Mouse (Mus musculus): Measurements from ENCODE around the gene Bcl2l10. TPM values are rescaled to one million over a fixed set of nuclear protein-coding genes. Genes with fewer than 3 reads are reported as not detected.

Bcl2l10 gene
- polyA plus RNA-seq, 1 experiment from 2014 or later: not detected

DNA sequence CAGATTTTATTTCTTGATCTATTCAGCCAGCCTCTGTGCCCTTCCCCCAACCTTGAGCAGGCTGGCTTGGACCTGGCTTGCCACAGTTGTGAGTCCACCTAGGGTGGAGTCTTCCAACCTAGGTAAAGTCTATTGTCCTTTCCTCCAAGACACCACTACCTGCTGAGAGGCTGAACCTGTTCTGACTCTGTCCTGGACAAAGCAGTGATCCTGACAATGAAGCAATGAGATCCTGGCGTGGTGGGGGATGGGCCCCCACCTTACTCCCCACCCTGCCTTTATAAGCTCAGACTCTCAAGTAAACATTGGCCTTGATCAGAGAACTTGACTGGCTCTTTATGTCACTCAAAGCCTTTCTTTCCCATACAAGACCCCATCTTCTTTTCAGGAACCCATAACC lies 28.9 kb downstream of the Bcl2l10 start:
- no peak overlapping the region for H3K4me3 ChIP-seq
- no peak overlapping the region for H3K27ac ChIP-seq
- no peak overlapping the region for H3K9ac ChIP-seq
- WGBS: 59% methylated on average over 1 of the region's 1 CpGs
- no peaks in the 10 kb centered on the region for H3K4me1 ChIP-seq (replicated peaks)
- no peaks in the 10 kb centered on the region for H3K27me3 ChIP-seq
- no peaks in the 10 kb centered on the region for H3K9me3 ChIP-seq (replicated peaks)
- no peaks in the 10 kb centered on the region for H3K36me3 ChIP-seq
- no peak overlapping the region for H3K4me2 ChIP-seq
- ATAC-seq (replicated peaks; ENCODE audit: insufficient number of reproducible peaks, insufficient read depth, low FRiP score, low read depth): no peak

GRCm38 (mm10) chr9:75378774-75379173 lies 31.2 kb downstream of the Bcl2l10 start:
- Histone ChIP-seq H3K9me3 (replicated peaks) (no peaks in the 10 kb centered on the region), H3K27me3 (no peaks in the 10 kb centered on the region), H3K9ac (no peak overlapping the region), H3K36me3 (no peaks in the 10 kb centered on the region), H3K4me2 (no peak overlapping the region), H3K4me1 (replicated peaks) (no peaks in the 10 kb centered on the region), H3K4me3 (no peak overlapping the region), H3K27ac (no peak overlapping the region)
- no peak for ATAC-seq (replicated peaks; ENCODE audit: insufficient number of reproducible peaks, insufficient read depth, low FRiP score, low read depth)
- WGBS: 76% methylated on average over 2 of the region's 2 CpGs

GRCm38 (mm10) chr9:75382825-75383224 lies 35.3 kb downstream of the Bcl2l10 start:
- ATAC-seq (replicated peaks; ENCODE audit: insufficient number of reproducible peaks, insufficient read depth, low FRiP score, low read depth): no peak
- no peaks in the 10 kb centered on the region for H3K27me3 ChIP-seq
- H3K9ac ChIP-seq: no peak overlapping the region
- H3K9me3 ChIP-seq (replicated peaks): no peaks in the 10 kb centered on the region
- no peaks in the 10 kb centered on the region for H3K4me1 ChIP-seq (replicated peaks)
- H3K27ac ChIP-seq: no peak overlapping the region
- H3K4me3 ChIP-seq: no peak overlapping the region
- no peak overlapping the region for H3K4me2 ChIP-seq
- WGBS: 88% methylated on average over 14 of the region's 14 CpGs
- peaks cover 19% of the 10 kb centered on the region for H3K36me3 ChIP-seq

GRCm38 (mm10) chr9:75383785-75384184 lies 36.2 kb downstream of the Bcl2l10 start:
- 76% methylated on average over 9 of the region's 9 CpGs for whole genome bisulfite sequencing
- H3K4me1 ChIP-seq (replicated peaks): no peaks in the 10 kb centered on the region
- H3K4me3 ChIP-seq: no peak overlapping the region
- no peak overlapping the region for H3K9ac ChIP-seq
- H3K4me2 ChIP-seq: no peak overlapping the region
- no peak for ATAC-seq (replicated peaks; ENCODE audit: insufficient number of reproducible peaks, insufficient read depth, low FRiP score, low read depth)
- no peaks in the 10 kb centered on the region for H3K27me3 ChIP-seq
- no peak overlapping the region for H3K27ac ChIP-seq
- no peaks in the 10 kb centered on the region for H3K9me3 ChIP-seq (replicated peaks)
- H3K36me3 ChIP-seq: peaks cover 25% of the 10 kb centered on the region

- H3K27me3 ChIP-seq: no peaks in the 10 kb centered on the region
- H3K4me1 ChIP-seq (replicated peaks): no peaks in the 10 kb centered on the region
- H3K27ac ChIP-seq: no peak overlapping the region
- peaks cover 31% of the 10 kb centered on the region for H3K36me3 ChIP-seq
- WGBS: 81% methylated on average over 3 of the region's 3 CpGs
- H3K4me3 ChIP-seq: no peak overlapping the region
- no peak overlapping the region for H3K4me2 ChIP-seq
- H3K9ac ChIP-seq: no peak overlapping the region
- no peak for ATAC-seq (replicated peaks; ENCODE audit: insufficient number of reproducible peaks, insufficient read depth, low FRiP score, low read depth)
- H3K9me3 ChIP-seq (replicated peaks): no peaks in the 10 kb centered on the region
Observed at GRCm38 (mm10) chr9:75384337-75384962, 36.9 kb downstream of the Bcl2l10 start.

- H3K4me1 ChIP-seq (replicated peaks): no peaks in the 10 kb centered on the region
- H3K27ac ChIP-seq: no peak overlapping the region
- 85% methylated on average over 9 of the region's 9 CpGs for WGBS
- H3K36me3 ChIP-seq: peaks cover 40% of the 10 kb centered on the region
- H3K9ac ChIP-seq: no peak overlapping the region
- no peak overlapping the region for H3K4me2 ChIP-seq
- no peaks in the 10 kb centered on the region for H3K9me3 ChIP-seq (replicated peaks)
- no peaks in the 10 kb centered on the region for H3K27me3 ChIP-seq
- no peak for ATAC-seq (replicated peaks; ENCODE audit: insufficient number of reproducible peaks, insufficient read depth, low FRiP score, low read depth)
- H3K4me3 ChIP-seq: no peak overlapping the region
Observed at GRCm38 (mm10) chr9:75385218-75385974, 37.8 kb downstream of the Bcl2l10 start.

DNA sequence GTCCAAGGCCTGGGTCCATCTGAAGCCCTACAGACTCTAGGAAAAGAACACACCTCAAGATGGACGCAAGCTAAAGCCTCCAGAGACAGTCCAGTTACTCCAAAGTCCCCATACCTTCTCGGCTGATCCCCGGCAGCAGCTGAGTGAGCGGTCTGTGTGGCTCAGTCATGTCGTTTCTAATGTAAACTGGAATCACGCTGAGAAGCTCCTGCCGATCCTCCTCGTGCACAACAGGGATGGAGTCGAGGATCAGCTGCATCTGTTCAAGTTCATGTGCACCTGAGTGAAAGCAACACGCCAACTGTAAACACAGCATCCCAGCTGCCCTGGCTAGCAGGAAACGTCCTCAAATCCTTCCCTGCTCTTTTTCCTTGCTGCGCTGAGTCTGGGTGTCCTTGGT lies 45.7 kb downstream of the Bcl2l10 start:
- no peak for ATAC-seq (replicated peaks; ENCODE audit: insufficient number of reproducible peaks, insufficient read depth, low FRiP score, low read depth)
- no peak overlapping the region for H3K4me3 ChIP-seq
- no peaks in the 10 kb centered on the region for H3K9me3 ChIP-seq (replicated peaks)
- no peak overlapping the region for H3K4me2 ChIP-seq
- 84% methylated on average over 12 of the region's 12 CpGs for WGBS
- no peaks in the 10 kb centered on the region for H3K27me3 ChIP-seq
- H3K27ac ChIP-seq: no peak overlapping the region
- peaks cover 92% of the 10 kb centered on the region for H3K36me3 ChIP-seq
- no peak overlapping the region for H3K9ac ChIP-seq
- no peaks in the 10 kb centered on the region for H3K4me1 ChIP-seq (replicated peaks)

DNA sequence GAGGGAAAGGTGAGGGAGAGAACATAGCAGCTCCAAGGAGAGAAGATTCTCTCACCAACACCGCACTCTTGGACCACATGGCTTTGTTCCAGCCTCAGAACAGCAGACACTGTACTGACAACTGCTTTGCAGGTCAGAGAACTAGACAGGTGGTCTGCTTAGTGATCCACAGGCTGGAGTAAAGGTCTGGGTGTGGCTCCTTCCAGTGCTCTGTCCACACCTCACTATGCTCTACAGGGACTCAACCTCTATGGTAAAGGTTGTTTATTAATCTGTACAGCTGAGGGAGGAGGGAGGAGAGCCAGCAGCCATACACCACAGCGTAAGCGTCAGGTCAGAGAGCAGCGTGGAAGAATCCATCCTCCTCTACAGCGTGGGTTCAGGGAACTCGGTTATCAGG lies 48.4 kb downstream of the Bcl2l10 start:
- no peak overlapping the region for H3K4me3 ChIP-seq
- H3K36me3 ChIP-seq: peaks cover 70% of the 10 kb centered on the region
- no peaks in the 10 kb centered on the region for H3K27me3 ChIP-seq
- peaks cover 6% of the 10 kb centered on the region for H3K4me1 ChIP-seq (replicated peaks)
- H3K9ac ChIP-seq: no peak overlapping the region
- 0 out of 2 replicates have a peak, but pooled peaks have one; percentile 27 for ATAC-seq (replicated peaks; ENCODE audit: insufficient number of reproducible peaks, insufficient read depth, low FRiP score, low read depth)
- H3K4me2 ChIP-seq: no peak overlapping the region
- H3K27ac ChIP-seq: no peak overlapping the region
- no peaks in the 10 kb centered on the region for H3K9me3 ChIP-seq (replicated peaks)
- WGBS: 69% methylated on average over 6 of the region's 6 CpGs

DNA sequence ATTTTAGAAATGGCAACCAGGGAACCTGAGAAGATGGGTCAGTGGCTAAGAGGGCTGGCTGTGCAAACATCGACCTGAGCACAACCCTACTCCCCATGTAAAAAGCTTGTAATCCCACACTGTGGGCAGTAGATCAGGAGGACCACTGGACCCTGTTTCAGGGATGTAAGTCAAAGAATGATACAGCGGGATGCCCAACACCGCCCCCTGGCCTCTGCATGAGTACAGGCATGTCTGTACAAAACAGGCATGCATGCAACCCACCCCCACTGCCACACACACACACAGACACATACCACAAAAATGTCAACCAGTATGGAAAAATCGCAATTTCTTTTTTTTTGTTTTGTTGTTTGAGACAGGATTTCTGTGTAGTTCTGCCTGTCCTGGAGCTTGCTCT lies 51.5 kb downstream of the Bcl2l10 start:
- Histone ChIP-seq H3K36me3 (peaks cover 44% of the 10 kb centered on the region), H3K4me1 (replicated peaks) (peaks cover 32% of the 10 kb centered on the region), H3K4me2 (no peak overlapping the region), H3K9ac (no peak overlapping the region), H3K27ac (no peak overlapping the region), H3K9me3 (replicated peaks) (no peaks in the 10 kb centered on the region), H3K27me3 (no peaks in the 10 kb centered on the region), H3K4me3 (no peak overlapping the region)
- WGBS: 92% methylated on average over 4 of the region's 4 CpGs
- no peak for ATAC-seq (replicated peaks; ENCODE audit: insufficient number of reproducible peaks, insufficient read depth, low FRiP score, low read depth)

- Histone ChIP-seq H3K4me2 (no peak overlapping the region; the same call in 1 of the 2 replicates), H3K9ac (no peak overlapping the region), H3K27me3 (no peaks in the 10 kb centered on the region), H3K4me1 (replicated peaks) (peaks cover 44% of the 10 kb centered on the region), H3K9me3 (replicated peaks) (no peaks in the 10 kb centered on the region), H3K36me3 (peaks cover 28% of the 10 kb centered on the region), H3K27ac (peak overlapping the region; percentile 18; the same call in 1 of the 2 replicates), H3K4me3 (no peak overlapping the region)
- ATAC-seq (replicated peaks; ENCODE audit: insufficient number of reproducible peaks, insufficient read depth, low FRiP score, low read depth): no peak
- 29% methylated on average over 5 of the region's 5 CpGs for WGBS
Observed at GRCm38 (mm10) chr9:75400639-75401038, 53.1 kb downstream of the Bcl2l10 start.

Data from heart, embryonic 15.5 days (tissue).